Mouse (Mus musculus) 3T3-L1 (cell line): ENCODE results near the gene Birc5.
"Not testable (repeated sequence)": the region's sequence is repeated elsewhere in the genome, so short reads cannot be mapped to it uniquely, and the experiment has no call there.

Experiments
- DNase-seq: peaks from one replicate; pipeline ENCODE4 v3.0.0-alpha.2; 2015; ENCODE audit warnings: low read depth, low spot score

Birc5 gene

DNA sequence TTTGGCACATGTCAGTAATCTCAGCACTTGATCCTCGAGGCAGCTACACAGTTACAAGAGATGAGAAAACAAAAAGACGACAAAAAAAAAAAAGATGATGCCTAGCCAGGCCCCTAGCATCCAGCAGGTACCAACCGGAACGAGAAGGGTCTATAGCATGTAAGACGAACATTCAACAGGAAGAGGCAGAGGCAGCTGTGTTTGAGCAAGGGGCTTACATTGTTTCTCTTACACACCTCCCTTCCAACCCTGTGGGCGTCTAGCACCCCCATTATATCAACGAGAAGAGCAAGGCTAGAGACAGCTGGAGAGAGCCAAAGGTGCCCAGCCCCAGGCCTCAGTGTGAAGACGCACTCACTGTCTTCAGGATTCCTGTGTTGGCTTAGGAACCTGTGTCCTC, 22.1 kb upstream of the Birc5 start:
- no peak for DNase-seq

DNA sequence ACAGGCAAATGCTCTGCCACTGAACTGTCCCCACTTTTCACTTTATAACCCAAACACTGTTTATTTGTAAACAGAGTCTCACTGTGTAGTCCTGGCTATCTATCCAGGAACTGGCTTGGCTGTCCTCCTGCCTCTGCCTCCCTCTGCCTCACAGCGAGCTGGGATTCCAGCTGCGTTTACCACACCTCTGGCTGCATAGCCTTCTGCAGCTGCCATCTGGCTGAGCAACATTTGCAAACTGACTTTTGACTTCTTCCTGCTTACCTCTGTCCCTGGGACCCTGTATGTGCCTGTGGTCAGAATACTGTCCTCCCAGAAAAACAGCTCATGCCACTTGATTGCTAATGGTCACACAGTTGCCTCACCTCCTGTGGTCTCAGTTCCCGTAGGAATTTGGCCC, 21.7 kb upstream of the Birc5 start:
- DNase-seq: no peak

DNA sequence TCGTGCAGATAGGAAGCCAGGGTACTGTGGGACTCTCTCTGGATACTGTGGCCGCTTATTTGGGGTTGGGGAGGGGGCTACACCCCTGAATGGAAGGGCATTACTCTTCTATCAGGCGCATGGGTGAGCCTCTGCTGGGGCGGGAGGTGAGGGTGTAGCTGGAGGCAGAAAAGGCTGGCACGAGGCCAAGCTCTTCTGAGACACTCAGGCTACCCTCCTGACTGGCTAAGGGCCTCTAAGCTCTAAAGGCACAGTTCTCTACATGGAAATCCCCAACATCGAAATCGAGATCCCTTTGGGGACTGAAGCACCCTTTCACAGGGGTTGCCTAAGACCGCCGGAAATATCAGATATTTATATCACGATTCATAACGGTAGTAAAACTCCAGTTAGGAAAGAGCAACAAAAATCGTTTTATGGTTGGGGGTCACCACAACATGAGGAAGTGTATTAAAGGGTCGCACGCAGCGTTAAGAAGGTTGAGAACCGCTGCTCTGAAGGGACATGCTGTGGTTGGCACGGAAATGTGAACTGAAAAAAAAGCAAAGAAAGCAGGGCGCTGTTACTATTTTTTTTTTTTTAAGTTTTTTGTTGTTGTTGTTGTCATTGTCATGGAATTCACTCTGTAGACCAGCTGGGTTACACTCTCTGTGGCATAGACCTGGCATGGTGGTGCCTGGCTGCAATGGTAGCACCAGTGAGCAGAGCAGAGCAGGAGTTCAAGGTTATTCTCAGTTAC, 20.7 kb upstream of the Birc5 start:
- peak; percentile 67 for DNase-seq

DNA sequence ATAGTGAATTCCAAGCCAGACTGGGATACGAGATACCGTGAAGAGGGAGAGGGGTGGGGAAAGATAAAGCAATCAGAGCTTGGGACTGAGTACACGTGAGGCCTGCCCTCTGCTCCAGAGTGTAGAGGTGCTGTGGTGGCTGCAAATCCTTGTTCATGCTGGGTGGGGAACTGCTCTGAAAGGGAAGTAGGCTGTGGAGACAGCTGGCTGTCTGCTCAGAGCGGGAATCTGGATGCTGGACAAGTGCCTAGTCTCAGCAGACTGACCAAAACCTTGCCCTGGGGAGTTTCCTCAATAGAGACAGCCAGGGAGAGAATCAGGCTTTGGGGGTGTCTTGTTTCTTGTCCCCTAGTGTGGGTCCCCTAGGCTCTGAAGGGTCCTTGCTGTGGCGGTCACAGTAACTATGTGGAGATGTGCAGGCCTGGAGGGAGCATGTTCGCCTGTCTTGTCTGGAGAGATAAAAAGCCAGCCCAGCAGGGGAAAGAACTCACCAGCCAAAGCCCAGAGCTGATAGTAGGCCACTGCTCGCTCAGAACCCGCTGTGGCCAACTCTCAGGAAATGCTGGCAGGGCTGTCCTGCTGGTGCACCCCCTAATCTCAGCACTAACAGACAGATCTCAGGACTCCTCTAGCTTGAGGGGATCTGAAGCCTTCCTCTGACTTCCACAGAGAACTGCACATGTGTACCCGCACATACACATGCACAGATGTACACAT, 20.0 kb upstream of the Birc5 start:
- peak; percentile 74 for DNase-seq

DNA sequence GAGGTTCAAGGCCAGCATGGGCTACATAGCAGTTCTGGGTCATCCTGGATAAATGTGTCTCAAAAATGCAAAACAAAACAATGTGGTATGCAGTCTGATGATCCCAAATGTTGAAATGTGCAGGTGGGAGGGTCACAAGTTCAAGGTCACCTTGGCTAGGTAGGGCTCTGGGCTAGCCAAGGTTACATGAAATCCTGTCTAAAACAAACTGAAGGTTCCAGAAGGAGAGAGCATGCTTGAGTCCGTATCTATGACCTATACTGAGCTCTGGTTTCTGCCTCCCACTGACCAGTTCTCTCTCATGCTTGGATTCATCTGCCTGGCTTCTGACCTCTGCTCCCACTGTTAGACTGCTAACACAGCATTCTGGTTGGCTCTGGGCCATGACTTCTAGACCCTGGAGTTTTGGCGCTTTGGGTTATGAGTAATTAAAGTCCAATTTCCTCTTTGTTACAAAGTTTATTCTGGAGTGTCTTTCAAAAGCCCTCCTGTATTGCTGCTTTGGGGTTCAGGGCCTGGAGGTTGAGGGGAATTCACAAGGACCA, 19.3 kb upstream of the Birc5 start:
- DNase-seq: peak; percentile 50

DNA sequence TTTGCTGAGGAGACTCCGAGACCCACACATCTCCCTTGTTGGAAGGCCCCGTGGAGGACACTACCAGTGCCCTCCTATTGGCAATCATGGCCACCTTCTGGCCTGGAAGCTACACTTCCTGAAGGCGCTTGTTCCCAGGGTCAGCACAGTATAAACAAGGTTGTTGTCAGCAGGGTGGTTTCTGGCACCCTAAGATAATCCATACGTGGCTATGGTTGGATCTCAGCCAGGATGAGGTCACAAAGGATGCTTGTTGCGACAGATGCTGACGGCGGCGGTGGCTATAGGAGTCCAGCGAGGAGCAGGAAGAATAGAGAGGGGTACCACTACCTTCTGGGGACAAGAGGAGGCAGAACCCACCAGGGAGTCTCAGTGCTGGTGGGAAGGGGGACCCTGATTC, 18.6 kb upstream of the Birc5 start:
- DNase-seq: no peak

DNA sequence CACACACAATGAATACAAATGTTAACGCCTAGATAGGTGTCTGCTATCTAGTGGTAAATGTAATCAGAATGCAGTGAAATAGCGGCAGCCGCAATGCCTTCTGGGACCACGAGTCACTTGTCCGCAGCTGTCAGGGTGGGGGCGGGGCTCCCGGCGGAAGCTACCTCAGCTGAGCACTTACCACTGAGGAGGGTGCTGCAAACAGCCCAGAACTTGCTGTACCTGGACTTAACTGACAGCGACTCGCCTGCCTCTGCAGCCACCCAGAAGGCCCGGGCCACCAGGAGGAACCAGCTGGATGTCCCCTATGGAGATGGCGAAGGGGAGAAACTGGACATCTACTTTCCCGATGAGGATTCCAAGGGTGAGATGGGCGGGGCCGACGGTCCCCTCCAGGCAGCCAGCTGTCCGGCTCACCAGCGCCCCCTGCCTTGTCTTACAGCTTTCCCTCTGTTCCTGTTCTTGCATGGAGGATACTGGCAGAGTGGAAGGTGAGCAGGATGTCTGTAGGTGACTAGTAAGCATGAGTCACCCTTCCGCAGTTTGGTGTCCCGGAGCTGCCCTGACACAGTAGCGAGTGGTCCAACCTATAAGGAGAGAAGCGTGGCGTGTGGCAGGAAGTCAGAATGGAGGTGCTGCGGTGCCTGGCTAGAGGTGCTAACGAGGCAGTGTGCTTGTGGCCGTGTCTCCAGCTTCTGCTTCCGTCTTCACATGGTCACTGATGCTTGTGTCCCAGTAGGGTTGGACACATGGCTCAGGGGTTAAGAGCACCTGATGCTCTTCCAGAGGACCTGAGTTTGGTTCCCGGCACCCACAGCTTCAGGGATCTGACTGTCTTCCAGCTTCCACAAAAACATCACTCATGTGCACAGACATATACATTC, 16.7 kb upstream of the Birc5 start:
- DNase-seq: peak; percentile 61

DNA sequence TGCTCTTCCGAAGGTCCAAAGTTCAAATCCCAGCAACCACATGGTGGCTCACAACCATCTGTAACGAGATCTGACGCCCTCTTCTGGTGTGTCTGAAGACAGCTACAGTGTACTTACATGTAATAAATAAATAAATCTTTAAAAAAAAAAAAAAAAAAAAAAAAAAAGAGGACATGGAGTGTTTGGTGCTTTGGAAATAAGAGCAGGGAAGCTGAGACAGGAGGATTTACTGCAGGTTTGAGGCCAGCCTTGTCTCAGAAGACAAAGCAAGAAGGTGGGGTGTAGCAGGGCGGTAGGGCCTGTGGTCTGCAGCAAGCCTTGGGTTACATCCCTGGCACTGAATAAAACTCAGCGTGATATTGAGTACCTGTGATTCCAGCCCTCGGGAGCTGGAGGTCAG, 15.5 kb upstream of the Birc5 start:
- DNase-seq: not testable (repeated sequence)

DNA sequence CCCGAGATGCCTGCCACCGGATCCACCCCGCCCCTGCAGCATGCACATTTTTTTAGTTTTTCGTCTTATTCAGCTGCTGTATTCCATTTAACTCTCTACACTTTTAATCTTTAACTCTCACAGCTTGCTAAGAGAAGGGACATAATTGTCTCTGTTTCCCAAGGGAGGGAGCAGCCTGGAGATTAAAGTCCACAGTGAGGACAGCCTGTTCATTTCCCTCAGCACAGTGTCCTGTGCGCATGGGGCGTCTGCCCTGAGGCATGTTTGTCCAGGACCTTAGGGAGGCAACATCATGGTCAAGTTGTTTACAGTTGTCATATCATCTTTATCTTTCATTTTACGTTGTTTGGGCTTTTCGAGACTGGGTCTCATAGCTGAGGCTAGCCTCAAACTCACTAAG, 15.0 kb upstream of the Birc5 start:
- DNase-seq: no peak

DNA sequence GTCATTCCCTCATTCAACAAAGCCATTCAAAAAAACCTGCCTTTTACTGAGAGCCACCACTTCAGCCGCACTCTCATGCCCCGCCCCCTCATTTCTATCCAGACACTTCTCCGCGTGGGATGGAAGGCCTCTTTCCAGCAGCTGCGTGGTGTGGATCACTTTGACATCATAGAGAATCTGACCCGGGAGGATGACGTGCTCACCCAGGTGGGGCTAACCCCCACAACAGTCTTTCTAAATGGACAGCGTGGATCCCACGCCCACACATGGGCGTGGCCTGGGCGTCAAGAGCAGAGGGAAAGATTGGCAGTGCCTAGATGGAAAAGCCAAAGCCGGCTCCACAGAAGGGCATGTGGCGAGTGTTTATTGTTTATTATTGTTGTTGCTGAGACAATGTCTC, 12.7 kb upstream of the Birc5 start:
- no peak for DNase-seq

DNA sequence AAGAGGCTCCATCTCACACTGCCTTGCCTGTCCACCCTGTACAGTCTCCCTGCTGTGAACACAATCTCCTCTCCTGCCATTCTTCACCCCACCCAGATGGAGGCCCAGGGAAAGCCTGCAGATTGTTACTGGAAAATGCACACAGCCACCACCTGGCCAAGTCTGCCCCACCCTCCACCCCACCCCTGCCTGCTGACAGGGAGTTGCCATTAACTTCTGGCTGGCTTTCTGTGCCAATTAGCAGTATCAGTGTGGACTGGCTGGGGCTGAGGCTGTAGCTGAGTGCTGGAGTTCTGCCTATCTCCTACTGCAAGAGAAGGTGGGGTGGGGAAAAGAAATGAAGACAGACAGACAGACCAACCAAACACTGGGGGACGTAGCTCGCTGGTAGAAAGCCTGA, 10.5 kb upstream of the Birc5 start:
- DNase-seq: no peak

DNA sequence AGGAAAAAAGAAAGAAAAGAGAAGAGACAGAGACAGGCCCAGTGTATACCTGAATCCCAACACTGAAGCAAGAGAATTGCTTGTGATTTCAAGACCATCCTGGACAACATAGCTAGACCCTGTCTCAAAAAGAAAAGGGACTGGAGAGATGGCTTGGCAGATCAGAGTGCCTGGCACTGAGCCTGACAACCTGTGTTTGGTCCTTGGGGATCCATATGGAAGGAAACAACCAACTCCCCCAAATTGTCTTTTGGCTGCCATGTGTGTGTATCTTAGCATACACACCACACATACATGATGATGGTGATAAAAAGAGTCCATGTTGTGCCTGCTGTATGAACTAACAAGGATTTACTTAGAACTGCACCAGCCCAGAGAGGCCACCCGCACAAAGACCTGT, 10.0 kb upstream of the Birc5 start:
- DNase-seq: no peak

DNA sequence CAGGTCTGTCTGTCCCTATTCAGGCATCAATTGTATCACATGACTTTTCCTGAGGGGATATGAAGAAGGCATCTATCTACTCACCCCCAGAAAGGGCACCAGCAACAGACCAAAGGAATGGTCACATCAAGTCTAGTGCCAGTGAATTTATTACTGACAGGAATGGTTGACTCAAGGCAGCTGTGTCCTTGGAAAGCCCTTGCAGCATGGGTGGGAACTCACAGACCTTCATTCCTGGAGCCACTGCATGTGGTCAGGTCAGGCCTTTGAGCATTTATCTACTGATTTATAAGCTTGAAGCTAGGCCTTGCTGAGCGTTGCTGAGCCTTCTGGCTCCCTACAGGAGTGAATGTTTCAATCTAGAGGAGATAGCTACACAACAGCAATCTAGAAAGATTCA, 8.1 kb upstream of the Birc5 start:
- DNase-seq: no peak

DNA sequence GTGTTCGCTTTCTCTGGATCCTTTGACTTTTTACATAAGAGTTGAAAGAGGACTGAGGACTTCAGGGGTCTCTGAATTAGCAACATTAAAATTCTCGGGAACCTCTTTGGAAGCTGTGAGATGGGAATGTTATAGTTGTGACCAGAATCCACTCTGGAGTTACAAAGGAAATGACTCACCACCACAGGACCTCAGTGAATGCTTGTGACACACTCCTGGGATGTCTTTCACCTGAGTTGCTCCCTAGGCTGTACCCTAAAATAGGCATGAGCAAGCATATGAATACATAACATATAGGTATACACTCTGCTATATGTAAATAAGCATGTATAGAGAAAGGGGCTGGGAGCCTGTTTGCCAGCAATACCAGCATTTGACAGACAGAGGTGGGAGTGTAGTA, 5.6 kb upstream of the Birc5 start:
- peak; percentile 76 for DNase-seq

DNA sequence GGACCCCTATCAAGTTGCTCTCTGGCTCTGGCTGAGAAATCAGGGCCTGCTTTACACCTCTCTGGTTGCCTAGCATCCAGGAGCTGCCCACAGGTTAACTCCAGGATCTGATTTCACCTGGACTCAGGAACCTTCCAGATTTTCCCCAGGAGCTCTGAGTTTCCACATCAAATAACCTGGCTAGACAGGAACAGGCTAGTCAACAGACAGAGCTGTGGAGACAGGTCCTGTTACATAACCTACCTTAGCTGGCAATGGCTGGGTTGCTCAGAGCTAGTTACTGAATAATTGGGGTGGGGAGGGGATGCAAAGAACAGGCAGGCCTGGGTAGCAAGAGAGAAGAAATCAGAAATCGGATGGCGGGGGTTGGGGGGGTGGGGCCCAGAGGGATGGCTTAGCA, 4.1 kb upstream of the Birc5 start:
- DNase-seq: no peak

DNA sequence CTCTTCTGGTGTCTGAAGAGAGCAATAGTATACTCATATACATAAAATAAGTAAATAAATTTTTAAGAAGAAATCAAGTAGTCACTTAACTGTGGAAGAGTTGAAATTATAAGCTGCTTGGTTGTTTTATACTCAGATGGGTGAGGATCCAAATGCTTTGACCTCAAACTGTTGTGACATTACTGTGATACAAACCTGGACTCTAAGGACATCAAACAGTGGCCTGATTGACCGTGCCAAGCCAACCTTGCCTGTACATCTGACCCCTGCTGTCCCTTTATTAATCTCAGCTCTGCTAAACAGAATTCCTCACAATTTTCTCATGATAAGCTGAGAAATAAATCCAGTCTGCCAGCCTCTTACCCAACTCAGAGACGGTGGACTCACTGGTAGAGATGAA, 3.4 kb upstream of the Birc5 start:
- DNase-seq: no peak

DNA sequence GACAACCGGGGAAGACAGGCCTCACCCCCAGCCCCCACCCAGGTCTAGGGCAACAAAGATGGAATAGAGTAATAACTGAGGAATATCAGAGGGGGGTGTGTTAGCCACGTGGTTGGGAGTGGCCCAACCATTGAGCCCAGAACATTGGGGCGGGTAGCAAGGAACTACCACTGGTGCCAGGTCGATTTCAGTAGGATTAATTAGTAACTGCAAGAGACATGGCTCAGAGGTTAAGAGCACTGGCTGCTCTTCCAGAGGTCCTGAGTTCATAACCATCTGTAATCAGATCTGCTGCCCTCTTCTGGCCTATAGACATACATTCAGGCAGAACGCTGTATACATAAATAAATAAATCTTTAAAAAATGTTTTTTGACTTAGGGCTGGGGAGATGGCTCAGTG, 2.4 kb upstream of the Birc5 start:
- DNase-seq: peak; percentile 78

DNA sequence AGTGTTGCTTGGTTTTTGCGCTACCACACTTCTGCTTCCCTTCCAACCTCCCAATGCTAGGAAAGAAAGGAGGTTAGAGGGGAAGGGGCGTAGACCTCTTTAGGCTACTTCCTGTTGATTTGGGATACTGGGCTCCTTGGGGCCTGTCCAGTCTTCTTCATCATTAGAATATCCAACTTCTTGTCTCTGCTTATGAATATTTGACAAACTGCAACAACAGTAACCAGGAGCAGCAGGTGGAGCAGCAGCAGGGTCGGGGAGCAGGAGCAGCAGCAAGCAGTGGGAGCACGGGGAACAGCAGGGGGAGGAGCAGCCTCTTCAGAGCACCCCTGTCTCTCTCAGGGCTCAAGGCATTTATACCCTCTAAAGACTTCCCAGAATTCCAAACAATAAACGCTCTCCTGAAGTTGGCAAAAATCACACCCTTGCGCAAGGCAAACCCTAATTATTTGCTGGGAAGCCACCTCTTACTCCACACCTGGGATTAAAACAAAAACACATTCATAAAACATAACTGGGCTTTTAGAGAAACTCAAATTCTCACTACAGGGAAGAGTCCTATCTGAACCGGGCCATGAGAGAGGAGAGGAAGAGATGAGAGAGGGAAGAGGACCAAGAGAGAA, 1.3 kb upstream of the Birc5 start:
- no peak for DNase-seq

DNA sequence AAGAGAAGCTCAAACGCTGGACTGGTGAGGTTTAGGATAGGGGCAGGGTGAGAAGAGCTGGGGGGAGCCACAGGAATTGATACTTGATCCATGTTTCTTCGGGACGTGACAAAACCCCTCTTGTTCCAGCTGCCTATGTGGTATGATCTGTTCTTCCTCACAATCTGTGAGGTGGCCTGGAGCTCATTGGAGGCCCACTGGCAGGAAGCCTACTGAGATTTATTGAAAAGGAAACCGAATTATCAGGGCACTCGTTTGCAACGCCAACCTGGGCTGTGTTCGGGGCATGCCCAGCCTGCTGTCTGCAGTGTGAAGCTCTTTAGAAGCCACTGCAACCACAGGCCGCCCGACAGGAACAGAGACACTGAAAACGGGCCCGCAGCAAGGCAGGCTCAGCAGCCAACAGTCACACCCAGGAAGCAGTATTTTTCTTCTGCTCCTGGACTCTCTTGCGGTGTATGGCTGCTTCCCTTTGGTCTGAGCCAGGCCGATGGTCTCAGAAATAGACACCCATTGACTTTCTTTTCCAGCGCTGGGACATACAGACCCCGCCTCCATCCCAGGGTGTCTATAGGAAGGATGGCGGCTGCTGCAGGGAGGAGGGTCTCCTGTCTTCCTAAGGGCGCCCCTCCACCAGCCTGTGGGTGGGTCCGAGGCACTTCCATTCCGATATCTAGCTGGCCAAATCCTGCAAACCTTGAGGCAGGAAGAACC, 623 bp upstream of the Birc5 start:
- DNase-seq: peak; percentile 70

DNA sequence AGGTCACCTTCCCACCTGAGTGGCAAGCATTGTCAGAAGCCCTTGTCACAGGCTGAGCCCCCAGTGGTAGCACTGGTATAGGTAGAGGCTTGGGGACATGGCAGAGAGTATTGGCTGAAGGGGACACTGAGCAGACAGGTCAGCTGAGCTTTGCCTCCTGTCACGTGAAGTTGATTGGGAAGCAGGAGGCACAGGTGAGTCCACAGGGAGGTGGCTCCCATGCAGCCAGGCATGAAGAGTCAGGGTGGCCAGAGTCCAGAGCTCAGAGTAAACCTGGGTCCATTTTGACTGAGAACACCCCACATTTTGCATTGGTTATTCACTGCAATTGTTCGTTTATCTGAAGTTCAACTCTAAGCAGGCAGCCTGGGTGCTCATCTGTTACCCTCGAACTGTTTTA, 3.8 kb downstream of the Birc5 start:
- DNase-seq: no peak

DNA sequence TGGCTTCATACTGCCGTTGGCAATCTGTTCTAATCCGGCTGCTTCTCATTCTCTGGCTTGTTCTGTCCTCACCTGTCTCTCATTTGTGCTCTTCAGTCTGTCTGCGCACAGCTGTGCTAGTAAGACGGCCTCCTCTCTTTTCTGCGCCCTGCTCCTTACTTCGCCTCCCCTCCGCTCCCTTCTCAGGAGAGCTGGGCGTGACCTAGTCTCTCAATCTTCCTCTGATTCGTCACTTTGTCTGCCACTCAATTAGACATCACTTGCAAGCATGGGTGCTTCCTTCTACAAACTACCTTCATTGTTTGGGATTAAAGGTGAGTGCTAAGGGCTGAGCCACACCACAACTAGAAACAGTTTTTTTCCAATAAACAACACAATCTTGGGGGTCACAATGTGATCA, 5.2 kb downstream of the Birc5 start:
- DNase-seq: no peak
